Mouse (Mus musculus) ES-CJ7 (cell line): ENCODE measurements at regions not wholly inside any gene's neighbourhood (a gene's known extent, or its start where the extent isn't known, plus 50 kb on each side); places are given as distances from the start of the nearest gene placed in this dataset.
"Not testable (repeated sequence)": the region's sequence is repeated elsewhere in the genome, so short reads cannot be mapped to it uniquely, and the experiment has no call there.

Source experiments
- DNase-seq: peaks from one replicate; pipeline ENCODE4 v3.0.0; 2011; ENCODE audit warnings: low read depth, low spot score

- not testable (repeated sequence) for DNase-seq
Measured at GRCm38 (mm10) chr13:19300320-19301011, 95.1 kb downstream of the Stard3nl start.

- no peak for DNase-seq
Measured at GRCm38 (mm10) chr13:19296325-19296724, 99.3 kb downstream of the Stard3nl start.

GRCm38 (mm10) chr13:19293041-19293440 is 102.6 kb downstream of the Stard3nl start:
- peak; percentile 17 for DNase-seq

- peak; percentile 5 for DNase-seq
Measured at GRCm38 (mm10) chr13:19283161-19283560, 112.4 kb downstream of the Stard3nl start.

- not testable (repeated sequence) for DNase-seq
Measured at GRCm38 (mm10) chr13:19272548-19273295, 122.9 kb downstream of the Stard3nl start.

- DNase-seq = peak; percentile 49
Measured at GRCm38 (mm10) chr13:19264996-19265395, 130.6 kb downstream of the Stard3nl start.

- DNase-seq = not testable (repeated sequence)
Measured at GRCm38 (mm10) chr13:19246558-19246957, 149.0 kb downstream of the Stard3nl start.

- not testable (repeated sequence) for DNase-seq
Measured at GRCm38 (mm10) chr13:19242580-19242979, 153.0 kb downstream of the Stard3nl start.

- DNase-seq = peak; percentile 49
Measured at GRCm38 (mm10) chr13:19236340-19236739, 159.3 kb downstream of the Stard3nl start.

GRCm38 (mm10) chr13:19234700-19235374 is 160.8 kb downstream of the Stard3nl start:
- no peak for DNase-seq

GRCm38 (mm10) chr13:19220004-19220403 is 175.6 kb downstream of the Stard3nl start:
- DNase-seq = not testable (repeated sequence)

GRCm38 (mm10) chr13:19219383-19219991 is 176.1 kb downstream of the Stard3nl start:
- not testable (repeated sequence) for DNase-seq

- DNase-seq = no peak
Measured at GRCm38 (mm10) chr13:19204669-19205068, 190.9 kb downstream of the Stard3nl start.

- peak; percentile 68 for DNase-seq
Measured at GRCm38 (mm10) chr13:19202320-19202719, 193.3 kb downstream of the Stard3nl start.
